Mouse (Mus musculus): ENCODE results near the gene Dapk2. TPM values are rescaled to one million over a fixed set of nuclear protein-coding genes. Genes with fewer than 3 reads are reported as not detected.

Gene Dapk2
- total and polyA plus RNA-seq, 3 experiments, result 7.5 to 24.4 (median 9.8) TPM

- ATAC-seq (ENCODE audit: extremely low read depth, insufficient number of reproducible peaks, low FRiP score, poor library complexity, severe bottlenecking) (no peak), DNase-seq (ENCODE audit: low spot score) (no peak)
- no peak for TF ChIP-seq GATA2 (IDR thresholded peaks at IDR 0.05; ENCODE audit: borderline replicate concordance, low read depth, low read length)
- TF ChIP-seq TAL1 (conservative IDR thresholded peaks at IDR 0.05; ENCODE audit: low read depth, low read length), result no peak
- no peak for TF ChIP-seq CTCF (IDR thresholded peaks at IDR 0.05; ENCODE audit: low read depth, low read length)
- TF ChIP-seq POLR2AphosphoS5 (IDR thresholded peaks at IDR 0.05; ENCODE audit: insufficient replicate concordance, low read depth, low read length), result no peak
- TF ChIP-seq GATA1 (IDR thresholded peaks at IDR 0.05; ENCODE audit: borderline replicate concordance, low read length), result no peak
- Histone ChIP-seq H3K9me3 (replicated peaks) (no peaks in the 10 kb centered on the region), H3K36me3 (replicated peaks) (peaks cover 78% of the 10 kb centered on the region), H3K4me1 (ENCODE audit: insufficient read depth, low read depth, low read length) (peaks cover 36% of the 10 kb centered on the region), H3K27me3 (ENCODE audit: insufficient read depth, low read length) (no peaks in the 10 kb centered on the region), H3K4me3 (ENCODE audit: low read depth, low read length) (no peak overlapping the region)
Observed at GRCm38 (mm10) chr9:66244079-66244478, 86.1 kb downstream of the Dapk2 start.

GRCm38 (mm10) chr9:66245707-66246106, 87.7 kb downstream of the Dapk2 start:
- H3K27me3 ChIP-seq (ENCODE audit: insufficient read depth, low read length), result no peaks in the 10 kb centered on the region
- ATAC-seq (ENCODE audit: extremely low read depth, insufficient number of reproducible peaks, low FRiP score, poor library complexity, severe bottlenecking) (no peak), DNase-seq (ENCODE audit: low spot score) (no peak)

GRCm38 (mm10) chr9:66249281-66249680, 91.3 kb downstream of the Dapk2 start:
- H3K36me3 ChIP-seq (replicated peaks), result peaks cover 84% of the 10 kb centered on the region
- no peaks in the 10 kb centered on the region for H3K4me1 ChIP-seq (ENCODE audit: insufficient read depth, low read depth, low read length)
- DNase-seq (ENCODE audit: low spot score) (no peak), ATAC-seq (ENCODE audit: extremely low read depth, insufficient number of reproducible peaks, low FRiP score, poor library complexity, severe bottlenecking) (no peak)
- H3K4me3 ChIP-seq (ENCODE audit: low read depth, low read length), result no peak overlapping the region
- no peak for TF ChIP-seq POLR2AphosphoS5 (IDR thresholded peaks at IDR 0.05; ENCODE audit: insufficient replicate concordance, low read depth, low read length)
- TF ChIP-seq TAL1 (conservative IDR thresholded peaks at IDR 0.05; ENCODE audit: low read depth, low read length), result no peak
- TF ChIP-seq CTCF (IDR thresholded peaks at IDR 0.05; ENCODE audit: low read depth, low read length), result no peak
- TF ChIP-seq GATA1 (IDR thresholded peaks at IDR 0.05; ENCODE audit: borderline replicate concordance, low read length), result no peak
- no peak for TF ChIP-seq GATA2 (IDR thresholded peaks at IDR 0.05; ENCODE audit: borderline replicate concordance, low read depth, low read length)
- no peaks in the 10 kb centered on the region for H3K9me3 ChIP-seq (replicated peaks)
- H3K27me3 ChIP-seq (ENCODE audit: insufficient read depth, low read length), result no peaks in the 10 kb centered on the region

More at GRCm38 (mm10) chr9:66245707-66246106, 87.7 kb downstream of the Dapk2 start:
- Histone ChIP-seq H3K36me3 (replicated peaks) (peaks cover 83% of the 10 kb centered on the region), H3K4me3 (ENCODE audit: low read depth, low read length) (no peak overlapping the region), H3K4me1 (ENCODE audit: insufficient read depth, low read depth, low read length) (peaks cover 20% of the 10 kb centered on the region), H3K9me3 (replicated peaks) (no peaks in the 10 kb centered on the region)
- no peak for TF ChIP-seq TAL1 (conservative IDR thresholded peaks at IDR 0.05; ENCODE audit: low read depth, low read length)
- no peak for TF ChIP-seq POLR2AphosphoS5 (IDR thresholded peaks at IDR 0.05; ENCODE audit: insufficient replicate concordance, low read depth, low read length)
- no peak for TF ChIP-seq GATA1 (IDR thresholded peaks at IDR 0.05; ENCODE audit: borderline replicate concordance, low read length)
- no peak for TF ChIP-seq CTCF (IDR thresholded peaks at IDR 0.05; ENCODE audit: low read depth, low read length)
- TF ChIP-seq GATA2 (IDR thresholded peaks at IDR 0.05; ENCODE audit: borderline replicate concordance, low read depth, low read length), result no peak

GRCm38 (mm10) chr9:66251159-66251691, 93.2 kb downstream of the Dapk2 start:
- Histone ChIP-seq H3K9me3 (replicated peaks) (no peaks in the 10 kb centered on the region), H3K36me3 (replicated peaks) (peaks cover 85% of the 10 kb centered on the region), H3K4me1 (ENCODE audit: insufficient read depth, low read depth, low read length) (no peaks in the 10 kb centered on the region), H3K4me3 (ENCODE audit: low read depth, low read length) (no peak overlapping the region), H3K27me3 (ENCODE audit: insufficient read depth, low read length) (no peaks in the 10 kb centered on the region)
- DNase-seq (ENCODE audit: low spot score) (no peak), ATAC-seq (ENCODE audit: extremely low read depth, insufficient number of reproducible peaks, low FRiP score, poor library complexity, severe bottlenecking) (no peak)
- TF ChIP-seq GATA1 (IDR thresholded peaks at IDR 0.05; ENCODE audit: borderline replicate concordance, low read length), result no peak
- no peak for TF ChIP-seq CTCF (IDR thresholded peaks at IDR 0.05; ENCODE audit: low read depth, low read length)
- no peak for TF ChIP-seq POLR2AphosphoS5 (IDR thresholded peaks at IDR 0.05; ENCODE audit: insufficient replicate concordance, low read depth, low read length)
- TF ChIP-seq GATA2 (IDR thresholded peaks at IDR 0.05; ENCODE audit: borderline replicate concordance, low read depth, low read length), result no peak
- no peak for TF ChIP-seq TAL1 (conservative IDR thresholded peaks at IDR 0.05; ENCODE audit: low read depth, low read length)

GRCm38 (mm10) chr9:66261741-66262140, 103.7 kb downstream of the Dapk2 start:
- H3K4me3 ChIP-seq (ENCODE audit: low read depth, low read length), result no peak overlapping the region
- H3K9me3 ChIP-seq (replicated peaks), result no peaks in the 10 kb centered on the region
- TF ChIP-seq GATA1 (IDR thresholded peaks at IDR 0.05; ENCODE audit: borderline replicate concordance, low read length), result no peak
- TF ChIP-seq TAL1 (conservative IDR thresholded peaks at IDR 0.05; ENCODE audit: low read depth, low read length), result no peak
- peaks cover 7% of the 10 kb centered on the region for H3K4me1 ChIP-seq (ENCODE audit: insufficient read depth, low read depth, low read length)
- no peak for DNase-seq (ENCODE audit: low spot score)
- ATAC-seq (ENCODE audit: extremely low read depth, insufficient number of reproducible peaks, low FRiP score, poor library complexity, severe bottlenecking), result no peak
- H3K36me3 ChIP-seq (replicated peaks), result peaks cover 50% of the 10 kb centered on the region
- H3K27me3 ChIP-seq (ENCODE audit: insufficient read depth, low read length), result no peaks in the 10 kb centered on the region; the same call in 1 of the 2 replicates

- TF ChIP-seq GATA2 (IDR thresholded peaks at IDR 0.05; ENCODE audit: borderline replicate concordance, low read depth, low read length) (no peak), POLR2AphosphoS5 (IDR thresholded peaks at IDR 0.05; ENCODE audit: insufficient replicate concordance, low read depth, low read length) (no peak), TAL1 (conservative IDR thresholded peaks at IDR 0.05; ENCODE audit: low read depth, low read length) (no peak), GATA1 (IDR thresholded peaks at IDR 0.05; ENCODE audit: borderline replicate concordance, low read length) (no peak), CTCF (IDR thresholded peaks at IDR 0.05; ENCODE audit: low read depth, low read length) (no peak)
- no peak for ATAC-seq (ENCODE audit: extremely low read depth, insufficient number of reproducible peaks, low FRiP score, poor library complexity, severe bottlenecking)
- DNase-seq (ENCODE audit: low spot score), result no peak
- peaks cover 18% of the 10 kb centered on the region for H3K4me1 ChIP-seq (ENCODE audit: insufficient read depth, low read depth, low read length)
- H3K4me3 ChIP-seq (ENCODE audit: low read depth, low read length), result no peak overlapping the region
- H3K9me3 ChIP-seq (replicated peaks), result no peaks in the 10 kb centered on the region
- H3K27me3 ChIP-seq (ENCODE audit: insufficient read depth, low read length), result no peaks in the 10 kb centered on the region
- H3K36me3 ChIP-seq (replicated peaks), result peaks cover 47% of the 10 kb centered on the region
Observed at GRCm38 (mm10) chr9:66263701-66264100, 105.7 kb downstream of the Dapk2 start.

Data from G1E (cell line).